Mouse (Mus musculus): Measurements from ENCODE around the gene Sema3b. TPM values are rescaled to one million over a fixed set of nuclear protein-coding genes. Genes with fewer than 3 reads are reported as not detected.
A peak's percentile ranks its signal among the peaks of the same experiment; 100 is the strongest.

Gene Sema3b
- polyA plus RNA-seq, 1 experiment from 2014 or later, result 8.4 TPM

DNA sequence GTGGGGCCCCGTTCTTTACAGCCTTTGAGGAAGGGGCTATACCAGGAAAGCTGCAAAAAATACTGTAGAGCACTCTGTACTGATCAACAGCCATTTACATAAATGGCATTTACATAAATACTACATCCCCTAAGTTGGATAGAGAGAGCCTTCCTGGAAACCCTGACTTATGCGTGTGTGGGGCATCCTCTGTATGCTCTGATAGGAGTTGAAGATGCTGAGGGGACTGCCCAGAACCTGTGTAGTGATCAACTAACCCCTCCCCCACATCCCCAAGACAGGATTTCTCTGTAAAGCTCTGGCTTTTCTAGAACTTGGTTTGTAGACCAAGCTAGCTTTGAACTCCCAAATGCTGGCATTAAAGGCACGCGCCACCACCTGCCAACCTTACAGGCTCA is 403 bp upstream of the Sema3b start:
- H3K4me2 ChIP-seq, result peak overlapping the region; percentile 14; the same call in 1 of the 2 replicates
- peaks cover 72% of the 10 kb centered on the region for H3K4me1 ChIP-seq
- no peaks in the 10 kb centered on the region for H3K9me3 ChIP-seq
- H3K27me3 ChIP-seq, result no peaks in the 10 kb centered on the region
- no peak overlapping the region for H3K27ac ChIP-seq
- no peak overlapping the region for H3K4me3 ChIP-seq
- no peak for ATAC-seq (ENCODE audit: insufficient number of reproducible peaks, insufficient read depth, low FRiP score, low TSS enrichment, low read depth)
- peaks cover 6% of the 10 kb centered on the region; the same call in 1 of the 2 replicates for H3K36me3 ChIP-seq
- no peak overlapping the region for H3K9ac ChIP-seq
- WGBS, result 61% methylated on average over 4 of the region's 4 CpGs

DNA sequence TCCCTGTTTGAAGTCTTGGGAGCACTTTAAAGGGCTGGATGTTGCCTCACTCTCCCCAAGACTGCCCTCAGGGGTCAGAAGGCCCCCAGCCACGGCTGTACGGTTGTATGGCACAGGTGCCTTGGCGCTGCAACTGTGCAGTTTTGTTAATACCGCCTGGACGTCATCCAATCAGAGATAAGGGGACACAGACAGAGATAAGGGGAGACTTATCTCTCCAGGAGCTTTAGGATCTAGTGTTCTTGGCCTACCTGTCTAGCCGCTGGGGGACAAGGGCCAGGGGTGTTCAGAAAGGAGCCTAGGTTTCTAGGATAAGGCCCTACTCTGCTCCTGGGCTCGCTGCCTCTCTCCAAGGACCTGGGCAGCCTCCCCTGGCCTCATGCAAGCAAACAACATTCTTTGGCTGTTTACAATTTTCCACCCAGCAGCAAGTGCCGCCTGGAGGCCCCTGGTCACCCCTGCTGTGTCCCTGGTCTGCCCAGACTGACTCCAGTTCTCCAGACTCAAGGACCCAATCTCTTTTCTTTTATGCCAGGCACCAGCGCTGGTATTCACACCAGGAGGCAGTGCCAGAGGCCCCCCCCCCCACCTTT is 1.3 kb downstream of the Sema3b start:
- H3K4me1 ChIP-seq, result peaks cover 83% of the 10 kb centered on the region
- no peak for ATAC-seq (ENCODE audit: insufficient number of reproducible peaks, insufficient read depth, low FRiP score, low TSS enrichment, low read depth)
- H3K9ac ChIP-seq, result peak overlapping the region; percentile 32; the same call in 1 of the 2 replicates
- no peak overlapping the region for H3K27ac ChIP-seq
- H3K27me3 ChIP-seq, result no peaks in the 10 kb centered on the region
- no peaks in the 10 kb centered on the region for H3K9me3 ChIP-seq
- no peak overlapping the region for H3K4me2 ChIP-seq
- no peaks in the 10 kb centered on the region for H3K36me3 ChIP-seq
- H3K4me3 ChIP-seq, result no peak overlapping the region
- 52% methylated on average over 9 of the region's 9 CpGs for WGBS

DNA sequence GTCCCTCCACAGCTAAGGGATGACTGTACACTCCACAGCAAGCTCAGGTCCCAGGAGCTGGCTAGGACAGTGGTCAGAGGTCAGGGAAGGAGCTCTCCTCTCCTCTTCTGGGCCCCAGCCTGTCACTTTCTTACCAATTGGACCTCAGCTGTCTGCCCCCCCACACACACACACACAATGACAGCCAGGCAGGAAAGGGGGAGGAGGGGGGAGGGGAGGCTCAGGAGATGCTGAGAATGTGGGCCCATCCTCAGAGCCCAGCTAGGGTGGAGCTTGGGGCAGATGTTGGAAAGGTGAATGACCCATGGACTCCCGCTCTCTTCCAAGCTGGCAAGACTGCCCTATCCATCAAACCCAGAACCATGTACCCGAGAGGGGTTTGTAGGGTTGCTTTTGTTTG is 2.0 kb downstream of the Sema3b start:
- peaks cover 86% of the 10 kb centered on the region for H3K4me1 ChIP-seq
- H3K9me3 ChIP-seq, result no peaks in the 10 kb centered on the region
- peak overlapping the region; percentile 34 for H3K4me2 ChIP-seq
- no peak for ATAC-seq (ENCODE audit: insufficient number of reproducible peaks, insufficient read depth, low FRiP score, low TSS enrichment, low read depth)
- H3K9ac ChIP-seq, result peak overlapping the region; percentile 44; the same call in 1 of the 2 replicates
- WGBS, result 77% methylated on average over 2 of the region's 2 CpGs
- no peaks in the 10 kb centered on the region for H3K27me3 ChIP-seq
- H3K4me3 ChIP-seq, result peak overlapping the region; percentile 17; the same call in 1 of the 2 replicates
- no peaks in the 10 kb centered on the region for H3K36me3 ChIP-seq
- H3K27ac ChIP-seq, result 0 out of 2 replicates have a peak overlapping the region, but pooled peaks have one; percentile 33

- H3K36me3 ChIP-seq, result no peaks in the 10 kb centered on the region
- H3K4me2 ChIP-seq, result peak overlapping the region; percentile 34
- H3K9ac ChIP-seq, result peak overlapping the region; percentile 44; the same call in 1 of the 2 replicates
- peaks cover 81% of the 10 kb centered on the region for H3K4me1 ChIP-seq
- no peaks in the 10 kb centered on the region for H3K9me3 ChIP-seq
- ATAC-seq (ENCODE audit: insufficient number of reproducible peaks, insufficient read depth, low FRiP score, low TSS enrichment, low read depth), result no peak
- peak overlapping the region; percentile 17; the same call in 1 of the 2 replicates for H3K4me3 ChIP-seq
- WGBS, result 6% methylated on average over 9 of the region's 9 CpGs
- 0 out of 2 replicates have a peak overlapping the region, but pooled peaks have one; percentile 33 for H3K27ac ChIP-seq
- no peaks in the 10 kb centered on the region for H3K27me3 ChIP-seq
Measured at GRCm38 (mm10) chr9:107606591-107606990, 2.4 kb downstream of the Sema3b start.

- Histone ChIP-seq H3K27ac (peak overlapping the region; percentile 57; the same call in 1 of the 2 replicates), H3K9ac (peak overlapping the region; percentile 63; the same call in 1 of the 2 replicates), H3K4me2 (peak overlapping the region; percentile 54), H3K9me3 (no peaks in the 10 kb centered on the region), H3K4me3 (peak overlapping the region; percentile 26), H3K4me1 (peaks cover 75% of the 10 kb centered on the region), H3K36me3 (no peaks in the 10 kb centered on the region), H3K27me3 (no peaks in the 10 kb centered on the region)
- WGBS, result 25% methylated on average over 23 of the region's 23 CpGs
- ATAC-seq (ENCODE audit: insufficient number of reproducible peaks, insufficient read depth, low FRiP score, low TSS enrichment, low read depth), result 0 out of 2 replicates have a peak, but pooled peaks have one; percentile 9
Measured at GRCm38 (mm10) chr9:107605041-107605661, 3.9 kb downstream of the Sema3b start.

DNA sequence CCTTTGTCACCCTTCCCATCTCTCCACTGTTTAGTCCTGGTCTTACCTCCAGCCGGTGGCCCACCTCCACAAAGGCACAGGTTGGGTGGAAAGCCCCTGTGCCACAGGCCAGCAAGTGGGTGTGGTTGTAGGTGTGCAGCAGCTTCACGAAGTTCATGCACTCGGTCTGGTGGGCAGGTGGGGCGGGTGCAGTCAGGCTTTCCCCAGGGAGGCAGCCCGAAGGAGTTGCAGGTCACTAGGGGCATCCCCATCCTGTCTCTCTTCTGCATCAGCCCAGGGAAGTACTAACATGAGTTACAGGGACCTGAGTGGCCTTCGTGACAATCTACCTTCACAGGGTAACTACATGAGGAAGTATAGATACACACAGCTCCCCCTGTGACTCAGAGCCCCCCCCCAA is 5.8 kb downstream of the Sema3b start:
- no peaks in the 10 kb centered on the region for H3K9me3 ChIP-seq
- no peak overlapping the region for H3K4me2 ChIP-seq
- WGBS, result 88% methylated on average over 6 of the region's 6 CpGs
- peaks cover 65% of the 10 kb centered on the region for H3K4me1 ChIP-seq
- H3K36me3 ChIP-seq, result peaks cover 2% of the 10 kb centered on the region; the same call in 1 of the 2 replicates
- H3K27me3 ChIP-seq, result no peaks in the 10 kb centered on the region
- H3K4me3 ChIP-seq, result no peak overlapping the region
- no peak overlapping the region for H3K9ac ChIP-seq
- H3K27ac ChIP-seq, result no peak overlapping the region; the same call in 1 of the 2 replicates
- no peak for ATAC-seq (ENCODE audit: insufficient number of reproducible peaks, insufficient read depth, low FRiP score, low TSS enrichment, low read depth)

DNA sequence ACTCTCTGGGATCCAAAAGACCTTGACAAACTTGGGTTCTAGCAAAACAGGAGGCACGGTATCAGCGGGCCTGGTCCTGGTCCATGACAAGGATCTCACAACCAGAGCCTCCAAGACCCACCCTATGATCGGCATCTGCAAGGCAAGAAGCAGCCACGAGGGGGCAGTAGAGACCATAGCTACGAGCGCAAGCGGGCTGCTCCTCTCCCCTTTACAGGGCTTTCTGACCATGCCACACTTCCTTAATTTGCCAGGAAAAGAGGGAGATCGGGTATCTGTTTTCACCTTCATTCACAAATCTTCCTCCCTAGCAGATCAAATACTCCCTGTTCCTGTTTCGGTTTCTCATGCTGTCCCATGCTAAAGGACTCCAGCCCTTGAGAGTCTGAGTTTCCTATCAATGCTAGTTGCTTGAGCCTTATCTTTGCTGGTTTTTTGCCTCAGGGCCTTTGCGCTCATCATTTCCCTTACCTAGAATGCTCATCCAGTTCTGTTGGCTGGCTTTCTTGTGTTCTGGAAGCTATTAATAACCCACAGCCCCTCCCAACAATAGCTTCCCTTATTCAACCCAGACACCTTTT is 6.9 kb downstream of the Sema3b start:
- H3K36me3 ChIP-seq, result peaks cover 2% of the 10 kb centered on the region; the same call in 1 of the 2 replicates
- no peaks in the 10 kb centered on the region for H3K27me3 ChIP-seq
- H3K4me2 ChIP-seq, result peak overlapping the region; percentile 33
- ATAC-seq (ENCODE audit: insufficient number of reproducible peaks, insufficient read depth, low FRiP score, low TSS enrichment, low read depth), result no peak
- H3K9me3 ChIP-seq, result no peaks in the 10 kb centered on the region
- WGBS, result 7% methylated on average over 10 of the region's 10 CpGs
- peak overlapping the region; percentile 22; the same call in 1 of the 2 replicates for H3K9ac ChIP-seq
- peaks cover 54% of the 10 kb centered on the region for H3K4me1 ChIP-seq
- peak overlapping the region; percentile 64; the same call in 1 of the 2 replicates for H3K27ac ChIP-seq
- H3K4me3 ChIP-seq, result no peak overlapping the region

DNA sequence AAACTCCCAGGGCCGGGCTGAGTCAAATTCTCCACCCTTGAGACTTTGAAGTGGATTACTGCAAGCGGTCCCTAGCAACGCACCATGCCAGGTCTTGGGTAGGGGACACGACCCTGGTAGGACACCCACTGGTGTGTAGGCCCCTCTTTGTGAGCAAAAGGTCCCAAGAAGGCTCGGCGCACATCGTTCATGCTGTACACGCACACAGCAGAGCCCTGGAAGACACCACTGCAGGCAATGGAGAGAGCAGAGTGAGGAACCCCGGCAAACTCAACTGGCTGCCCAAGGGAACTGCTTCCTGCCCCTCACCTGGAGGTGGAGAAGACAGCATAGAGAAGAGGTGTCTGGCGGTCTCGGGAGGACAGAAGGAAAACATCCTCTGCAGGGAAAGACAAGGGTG is 7.8 kb downstream of the Sema3b start:
- H3K9me3 ChIP-seq, result no peaks in the 10 kb centered on the region
- peaks cover 45% of the 10 kb centered on the region for H3K4me1 ChIP-seq
- H3K4me2 ChIP-seq, result no peak overlapping the region
- H3K9ac ChIP-seq, result no peak overlapping the region
- 87% methylated on average over 11 of the region's 11 CpGs for WGBS
- H3K27me3 ChIP-seq, result no peaks in the 10 kb centered on the region
- no peak overlapping the region for H3K27ac ChIP-seq
- H3K36me3 ChIP-seq, result peaks cover 2% of the 10 kb centered on the region; the same call in 1 of the 2 replicates
- H3K4me3 ChIP-seq, result no peak overlapping the region
- ATAC-seq (ENCODE audit: insufficient number of reproducible peaks, insufficient read depth, low FRiP score, low TSS enrichment, low read depth), result no peak

DNA sequence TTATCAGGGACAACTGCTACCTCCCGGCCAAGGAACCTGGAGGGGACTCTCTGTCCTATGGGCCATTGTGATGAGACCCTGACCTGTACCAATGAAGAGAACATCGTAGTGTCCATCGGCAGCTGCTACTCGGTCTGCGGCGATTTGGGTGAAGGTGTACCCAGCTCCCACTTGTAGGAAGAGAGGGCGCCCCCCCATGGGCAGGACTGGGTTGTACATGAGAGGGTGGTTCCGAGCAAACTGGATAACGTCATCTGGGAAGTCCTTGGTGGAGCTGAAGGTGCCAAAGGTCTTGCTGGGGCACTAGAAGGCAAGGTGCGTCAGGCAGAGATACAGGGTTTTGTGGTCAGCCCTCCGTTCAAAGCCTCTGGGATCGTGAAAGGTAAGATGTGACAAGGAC is 8.3 kb downstream of the Sema3b start:
- Histone ChIP-seq H3K27ac (no peak overlapping the region), H3K4me3 (no peak overlapping the region)
- no peak for ATAC-seq (ENCODE audit: insufficient number of reproducible peaks, insufficient read depth, low FRiP score, low TSS enrichment, low read depth)

DNA sequence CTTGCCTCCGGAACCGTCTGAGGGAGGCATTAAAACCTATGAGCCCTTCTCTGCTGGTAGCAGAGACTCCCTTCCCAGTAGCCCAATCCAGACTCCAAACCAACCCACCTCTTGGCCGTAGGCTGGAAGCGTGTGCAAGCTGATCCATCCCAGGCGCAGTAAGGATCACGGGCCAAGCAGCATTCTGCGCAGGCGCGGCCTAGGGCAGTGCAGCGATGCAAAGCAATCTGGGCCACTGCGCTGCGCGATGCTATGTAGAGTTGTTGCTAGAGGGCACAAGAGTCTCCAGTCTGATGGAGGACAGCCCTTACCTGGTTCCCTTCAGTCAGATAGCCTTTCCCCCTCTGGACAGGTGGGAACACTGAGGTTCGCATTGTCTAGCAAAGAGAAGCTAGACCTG is 9.2 kb downstream of the Sema3b start:
- Histone ChIP-seq H3K9me3 (no peaks in the 10 kb centered on the region), H3K4me2 (no peak overlapping the region), H3K4me1 (peaks cover 31% of the 10 kb centered on the region), H3K4me3 (no peak overlapping the region), H3K9ac (no peak overlapping the region), H3K27ac (no peak overlapping the region), H3K27me3 (no peaks in the 10 kb centered on the region), H3K36me3 (peaks cover 5% of the 10 kb centered on the region; the same call in 1 of the 2 replicates)
- no peak for ATAC-seq (ENCODE audit: insufficient number of reproducible peaks, insufficient read depth, low FRiP score, low TSS enrichment, low read depth)
- 71% methylated on average over 14 of the region's 14 CpGs for WGBS

More for the DNA sequence above, 8.3 kb downstream of the Sema3b start:
- 81% methylated on average over 12 of the region's 12 CpGs for WGBS
- Histone ChIP-seq H3K4me2 (no peak overlapping the region), H3K27me3 (no peaks in the 10 kb centered on the region), H3K9me3 (no peaks in the 10 kb centered on the region), H3K9ac (no peak overlapping the region), H3K4me1 (peaks cover 40% of the 10 kb centered on the region), H3K36me3 (peaks cover 2% of the 10 kb centered on the region; the same call in 1 of the 2 replicates)

DNA sequence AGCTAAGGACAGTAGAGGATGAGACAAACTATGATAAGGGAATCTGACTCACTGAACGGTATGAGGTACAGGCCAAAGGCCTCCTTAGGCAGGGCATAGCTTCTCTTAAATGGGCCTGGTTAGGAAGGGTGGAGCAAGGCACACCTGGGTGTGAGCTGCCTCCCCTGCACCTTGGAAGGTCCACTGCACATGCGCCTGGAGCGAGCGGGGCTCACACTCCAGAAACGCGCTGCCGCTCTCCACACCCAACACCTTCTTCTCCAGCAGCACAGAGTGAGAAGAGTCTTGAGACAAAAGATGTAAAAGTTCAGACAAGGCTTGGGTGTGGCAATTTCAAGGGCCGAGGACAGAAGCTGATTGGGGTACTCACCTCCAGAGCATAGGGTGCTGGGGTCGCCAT is 9.6 kb downstream of the Sema3b start:
- H3K4me1 ChIP-seq, result peaks cover 27% of the 10 kb centered on the region
- 89% methylated on average over 9 of the region's 9 CpGs for WGBS

More for the DNA sequence above, 9.6 kb downstream of the Sema3b start:
- H3K9me3 ChIP-seq, result no peaks in the 10 kb centered on the region
- no peaks in the 10 kb centered on the region for H3K27me3 ChIP-seq
- H3K9ac ChIP-seq, result no peak overlapping the region
- H3K27ac ChIP-seq, result no peak overlapping the region
- peaks cover 9% of the 10 kb centered on the region for H3K36me3 ChIP-seq
- H3K4me2 ChIP-seq, result no peak overlapping the region
- no peak overlapping the region for H3K4me3 ChIP-seq
- ATAC-seq (ENCODE audit: insufficient number of reproducible peaks, insufficient read depth, low FRiP score, low TSS enrichment, low read depth), result no peak

Measured in embryonic facial prominence, embryonic 13.5 days (tissue).